Comparison of ENCODE assay signal across 9 mouse cellular contexts in genomic region chr17:56291826-56292475, GRCm38 (mm10). TPM values are rescaled to one million over a fixed set of nuclear protein-coding genes. Genes with fewer than 3 reads are reported as not detected.
DNase-seq lines count a peak whose midpoint lies in the region; ATAC-seq lines count a peak whose summit lies in the region.
"Had no signal": no experiment of that assay in that cellular context is flagged by ENCODE, and none has a peak within 500 bp of the region (broad histone marks: within the 10 kb centered on the region; RNA-seq: fewer than 3 reads in every experiment).

No protein-coding gene starts in this region.

- no peaks in the 10 kb centered on the region for H3K9me3 ChIP-seq in lung, embryonic 15.5 days
- no peaks in the 10 kb centered on the region for H3K9me3 ChIP-seq in embryonic facial prominence, embryonic 15.5 days (replicated peaks)
- H3K9me3 ChIP-seq in hindbrain, embryonic 15.5 days: no peaks in the 10 kb centered on the region
- H3K9me3 ChIP-seq in stomach, embryonic 14.5 days (ENCODE audit: control insufficient read depth, low read depth, low read length): no peaks in the 10 kb centered on the region

- no peaks in the 10 kb centered on the region for H3K36me3 ChIP-seq in lung, embryonic 15.5 days
- H3K36me3 ChIP-seq in embryonic facial prominence, embryonic 15.5 days: peaks cover 2% of the 10 kb centered on the region
- H3K36me3 ChIP-seq in hindbrain, embryonic 15.5 days: no peaks in the 10 kb centered on the region
- H3K36me3 ChIP-seq in stomach, embryonic 14.5 days (ENCODE audit: control insufficient read depth, insufficient read depth, low read length): 0 out of 2 replicates have a peak, but pooled peaks cover 2% of the 10 kb centered on the region

- DNase-seq in lung, postnatal 14 days: no peak
- no peak for DNase-seq in urinary bladder, adult 18-20 months (ENCODE audit: low spot score in 2 of 2)
- no peak for DNase-seq in layer of hippocampus, adult 9-10 months (ENCODE audit: low spot score)
- DNase-seq in ovary, postnatal 14 days (ENCODE audit: low spot score): no peak

- H3K9ac ChIP-seq in lung, embryonic 15.5 days: no peak overlapping the region
- no peak overlapping the region for H3K9ac ChIP-seq in embryonic facial prominence, embryonic 15.5 days
- H3K9ac ChIP-seq in hindbrain, embryonic 15.5 days: no peak overlapping the region
- no peak overlapping the region for H3K9ac ChIP-seq in stomach, embryonic 14.5 days (replicated peaks; ENCODE audit: low read depth, low read length)

- 0 out of 2 replicates have a peak overlapping the region, but pooled peaks have one; percentile 60 for H3K4me3 ChIP-seq in lung, embryonic 15.5 days
- H3K4me3 ChIP-seq in embryonic facial prominence, embryonic 15.5 days (replicated peaks): no peak overlapping the region
- no peak overlapping the region for H3K4me3 ChIP-seq in hindbrain, embryonic 15.5 days
- no peak overlapping the region for H3K4me3 ChIP-seq in stomach, embryonic 14.5 days (ENCODE audit: low read depth, low read length)

- 76% methylated on average over 7 of the region's 7 CpGs for WGBS in lung, embryonic 15.5 days
- 75% methylated on average over 7 of the region's 7 CpGs for WGBS in embryonic facial prominence, embryonic 15.5 days
- WGBS in hindbrain, embryonic 15.5 days: 65% methylated on average over 7 of the region's 7 CpGs
- 79% methylated on average over 7 of the region's 7 CpGs for WGBS in stomach, embryonic 14.5 days

- ATAC-seq in lung, embryonic 15.5 days (ENCODE audit: borderline replicate concordance, extremely low read depth, low FRiP score, low TSS enrichment): no peak
- no peak for ATAC-seq in embryonic facial prominence, embryonic 15.5 days (ENCODE audit: insufficient number of reproducible peaks, low FRiP score, low TSS enrichment, low read depth)
- ATAC-seq in hindbrain, embryonic 15.5 days (ENCODE audit: low FRiP score, low read depth): no peak
- no peak for ATAC-seq in stomach, embryonic 14.5 days (ENCODE audit: insufficient number of reproducible peaks, insufficient read depth, low FRiP score, low read depth)

- H3K27ac ChIP-seq in lung, embryonic 15.5 days: peak overlapping the region; percentile 97
- peak overlapping the region; percentile 97 for H3K27ac ChIP-seq in embryonic facial prominence, embryonic 15.5 days (replicated peaks)
- 0 out of 2 replicates have a peak overlapping the region, but pooled peaks have one; percentile 63 for H3K27ac ChIP-seq in hindbrain, embryonic 15.5 days (replicated peaks)
- H3K27ac ChIP-seq in stomach, embryonic 14.5 days (ENCODE audit: low read length): peak overlapping the region; percentile 98; the same call in 1 of the 2 replicates

- H3K4me1 ChIP-seq in lung, embryonic 15.5 days: peaks cover 41% of the 10 kb centered on the region
- H3K4me1 ChIP-seq in embryonic facial prominence, embryonic 15.5 days: peaks cover 43% of the 10 kb centered on the region
- peaks cover 25% of the 10 kb centered on the region for H3K4me1 ChIP-seq in hindbrain, embryonic 15.5 days (replicated peaks)
- peaks cover 24% of the 10 kb centered on the region for H3K4me1 ChIP-seq in stomach, embryonic 14.5 days (ENCODE audit: control insufficient read depth, insufficient read depth, low read length)

- no peak overlapping the region for H3K4me2 ChIP-seq in lung, embryonic 15.5 days
- H3K4me2 ChIP-seq in embryonic facial prominence, embryonic 15.5 days (replicated peaks): no peak overlapping the region
- H3K4me2 ChIP-seq in hindbrain, embryonic 15.5 days: no peak overlapping the region
- H3K4me2 ChIP-seq in stomach, embryonic 14.5 days (replicated peaks; ENCODE audit: low read depth, low read length): no peak overlapping the region; the same call in 1 of the 2 replicates

- H3K27me3 ChIP-seq in lung, embryonic 15.5 days: no peaks in the 10 kb centered on the region
- H3K27me3 ChIP-seq in embryonic facial prominence, embryonic 15.5 days: no peaks in the 10 kb centered on the region
- no peaks in the 10 kb centered on the region for H3K27me3 ChIP-seq in hindbrain, embryonic 15.5 days
- no peaks in the 10 kb centered on the region for H3K27me3 ChIP-seq in stomach, embryonic 14.5 days (ENCODE audit: control insufficient read depth, insufficient read depth, low read length)

RNA-seq across cellular contexts. Expression of gene Plin3, which starts 0.7 kb away (rescaled TPM):
- 82.4 and 82.5 TPM in 2 replicates for polyA plus RNA-seq in lung, embryonic 15.5 days (2015; fragmentation: Nextera tagmentation; extraction: Ambion mirVana)
- 89.5 and 92.6 TPM in 2 replicates for polyA plus RNA-seq in embryonic facial prominence, embryonic 15.5 days (2015; fragmentation: Nextera tagmentation; extraction: Ambion mirVana)
- 16.6 and 17.5 TPM in 2 replicates for polyA plus RNA-seq in hindbrain, embryonic 15.5 days (2015; fragmentation: Nextera tagmentation; extraction: Ambion mirVana)
- 70.1 and 76.6 TPM in 2 replicates for polyA plus RNA-seq in stomach, embryonic 14.5 days (2014; fragmentation: Nextera tagmentation; extraction: Ambion mirVana)

RNA-seq across cellular contexts. Expression of gene Arrdc5, which starts 8.1 kb away (rescaled TPM):
- polyA plus RNA-seq in lung, embryonic 15.5 days (2015; fragmentation: Nextera tagmentation; extraction: Ambion mirVana): not detected in 2 replicates
- 0.33 TPM in 1 of 2 replicates, not detected in the other for polyA plus RNA-seq in embryonic facial prominence, embryonic 15.5 days (2015; fragmentation: Nextera tagmentation; extraction: Ambion mirVana)
- not detected in 2 replicates for polyA plus RNA-seq in hindbrain, embryonic 15.5 days (2015; fragmentation: Nextera tagmentation; extraction: Ambion mirVana)
- polyA plus RNA-seq in stomach, embryonic 14.5 days (2014; fragmentation: Nextera tagmentation; extraction: Ambion mirVana): not detected in 2 replicates
- polyA plus RNA-seq: cortical plate, adult 2 months had no signal

RNA-seq across cellular contexts. Expression of gene Uhrf1, which starts 11.2 kb away (rescaled TPM):
- polyA plus RNA-seq in lung, embryonic 15.5 days (2015; fragmentation: Nextera tagmentation; extraction: Ambion mirVana): 148 and 150 TPM in 2 replicates
- 110 and 113 TPM in 2 replicates for polyA plus RNA-seq in embryonic facial prominence, embryonic 15.5 days (2015; fragmentation: Nextera tagmentation; extraction: Ambion mirVana)
- 29.7 and 31.9 TPM in 2 replicates for polyA plus RNA-seq in hindbrain, embryonic 15.5 days (2015; fragmentation: Nextera tagmentation; extraction: Ambion mirVana)
- polyA plus RNA-seq in stomach, embryonic 14.5 days (2014; fragmentation: Nextera tagmentation; extraction: Ambion mirVana): 77.6 and 85.2 TPM in 2 replicates

RNA-seq across cellular contexts. Expression of gene Ticam1, which starts 15.4 kb away (rescaled TPM):
- polyA plus RNA-seq in lung, embryonic 15.5 days (2015; fragmentation: Nextera tagmentation; extraction: Ambion mirVana): 4.2 and 4.6 TPM in 2 replicates
- polyA plus RNA-seq in embryonic facial prominence, embryonic 15.5 days (2015; fragmentation: Nextera tagmentation; extraction: Ambion mirVana): 6.7 and 7.4 TPM in 2 replicates
- 1.3 and 1.8 TPM in 2 replicates for polyA plus RNA-seq in hindbrain, embryonic 15.5 days (2015; fragmentation: Nextera tagmentation; extraction: Ambion mirVana)
- polyA plus RNA-seq in stomach, embryonic 14.5 days (2014; fragmentation: Nextera tagmentation; extraction: Ambion mirVana): 7.0 and 8.1 TPM in 2 replicates

RNA-seq across cellular contexts. Expression of gene Kdm4b, which starts 33.9 kb away (rescaled TPM):
- polyA plus RNA-seq in lung, embryonic 15.5 days (2015; fragmentation: Nextera tagmentation; extraction: Ambion mirVana): 33.4 and 33.7 TPM in 2 replicates
- polyA plus RNA-seq in embryonic facial prominence, embryonic 15.5 days (2015; fragmentation: Nextera tagmentation; extraction: Ambion mirVana): 40.1 and 43.6 TPM in 2 replicates
- 71.5 and 73.7 TPM in 2 replicates for polyA plus RNA-seq in hindbrain, embryonic 15.5 days (2015; fragmentation: Nextera tagmentation; extraction: Ambion mirVana)
- polyA plus RNA-seq in stomach, embryonic 14.5 days (2014; fragmentation: Nextera tagmentation; extraction: Ambion mirVana): 28.9 and 34.9 TPM in 2 replicates
